Mouse (Mus musculus): ENCODE measurements at regions not wholly inside any gene's neighbourhood (a gene's known extent, or its start where the extent isn't known, plus 50 kb on each side); places are given as distances from the start of the nearest gene placed in this dataset.

- no peak for TF ChIP-seq CTCF (IDR thresholded peaks at IDR 0.05; ENCODE audit: low read depth, low read length)
- no peak for TF ChIP-seq POLR2A (IDR thresholded peaks at IDR 0.05; ENCODE audit: borderline replicate concordance, low read depth, low read length)
Measured at GRCm38 (mm10) chr2:78196006-78196405, 249.8 kb upstream of the Cwc22 start.

Data from bone marrow macrophage, adult 2 months (primary cell).